Mouse (Mus musculus): ENCODE results near the gene Lbx2. TPM values are rescaled to one million over a fixed set of nuclear protein-coding genes. Genes with fewer than 3 reads are reported as not detected.

Gene Lbx2
- polyA plus RNA-seq, 1 experiment from 2014 or later, result not detected

GRCm38 (mm10) chr6:83127419-83127818 is 41.3 kb downstream of the Lbx2 start:
- WGBS, result 95% methylated on average over 5 of the region's 5 CpGs
- Histone ChIP-seq H3K9me3 (replicated peaks; ENCODE audit: control insufficient read depth, low read length) (no peaks in the 10 kb centered on the region), H3K4me2 (ENCODE audit: low read length) (no peak overlapping the region), H3K27me3 (replicated peaks; ENCODE audit: control insufficient read depth, insufficient read depth, low read length) (no peaks in the 10 kb centered on the region), H3K4me1 (ENCODE audit: control insufficient read depth, insufficient read depth, low read length) (peaks cover 15% of the 10 kb centered on the region), H3K4me3 (ENCODE audit: low read depth, low read length) (no peak overlapping the region), H3K27ac (ENCODE audit: low read depth, low read length) (no peak overlapping the region), H3K36me3 (ENCODE audit: control insufficient read depth, insufficient read depth, low read length) (peaks cover 6% of the 10 kb centered on the region; the same call in 1 of the 2 replicates), H3K9ac (ENCODE audit: low read length) (no peak overlapping the region)
- no peak for DNase-seq (ENCODE audit: low spot score)
- no peak for ATAC-seq

- Histone ChIP-seq H3K9me3 (replicated peaks; ENCODE audit: control insufficient read depth, low read length) (no peaks in the 10 kb centered on the region), H3K27me3 (replicated peaks; ENCODE audit: control insufficient read depth, insufficient read depth, low read length) (peaks cover 1% of the 10 kb centered on the region; the same call in 1 of the 2 replicates), H3K9ac (ENCODE audit: low read length) (no peak overlapping the region), H3K4me1 (ENCODE audit: control insufficient read depth, insufficient read depth, low read length) (peaks cover under 1% of the 10 kb centered on the region; the same call in 1 of the 2 replicates), H3K4me2 (ENCODE audit: low read length) (no peak overlapping the region), H3K36me3 (ENCODE audit: control insufficient read depth, insufficient read depth, low read length) (no peaks in the 10 kb centered on the region), H3K4me3 (ENCODE audit: low read depth, low read length) (no peak overlapping the region), H3K27ac (ENCODE audit: low read depth, low read length) (no peak overlapping the region)
- ATAC-seq (no peak), DNase-seq (ENCODE audit: low spot score) (no peak)
- WGBS, result 82% methylated on average over 6 of the region's 6 CpGs
Measured at GRCm38 (mm10) chr6:83131469-83132034, 45.4 kb downstream of the Lbx2 start.

- peaks cover 7% of the 10 kb centered on the region; the same call in 1 of the 2 replicates for H3K27me3 ChIP-seq (replicated peaks; ENCODE audit: control insufficient read depth, insufficient read depth, low read length)
- H3K4me1 ChIP-seq (ENCODE audit: control insufficient read depth, insufficient read depth, low read length), result peaks cover 8% of the 10 kb centered on the region
- H3K27ac ChIP-seq (ENCODE audit: low read depth, low read length), result no peak overlapping the region
- H3K4me3 ChIP-seq (ENCODE audit: low read depth, low read length), result no peak overlapping the region
- ATAC-seq (no peak), DNase-seq (ENCODE audit: low spot score) (no peak)
- no peaks in the 10 kb centered on the region for H3K9me3 ChIP-seq (replicated peaks; ENCODE audit: control insufficient read depth, low read length)
- H3K4me2 ChIP-seq (ENCODE audit: low read length), result no peak overlapping the region
- H3K36me3 ChIP-seq (ENCODE audit: control insufficient read depth, insufficient read depth, low read length), result no peaks in the 10 kb centered on the region
- no peak overlapping the region for H3K9ac ChIP-seq (ENCODE audit: low read length)
- WGBS, result 81% methylated on average over 9 of the region's 9 CpGs
Measured at GRCm38 (mm10) chr6:83132176-83132919, 46.2 kb downstream of the Lbx2 start.

- Histone ChIP-seq H3K4me1 (ENCODE audit: control insufficient read depth, insufficient read depth, low read length) (peaks cover 12% of the 10 kb centered on the region), H3K9ac (ENCODE audit: low read length) (no peak overlapping the region), H3K27me3 (replicated peaks; ENCODE audit: control insufficient read depth, insufficient read depth, low read length) (peaks cover 7% of the 10 kb centered on the region; the same call in 1 of the 2 replicates), H3K4me2 (ENCODE audit: low read length) (no peak overlapping the region), H3K27ac (ENCODE audit: low read depth, low read length) (no peak overlapping the region), H3K9me3 (replicated peaks; ENCODE audit: control insufficient read depth, low read length) (no peaks in the 10 kb centered on the region), H3K36me3 (ENCODE audit: control insufficient read depth, insufficient read depth, low read length) (no peaks in the 10 kb centered on the region), H3K4me3 (ENCODE audit: low read depth, low read length) (no peak overlapping the region)
- ATAC-seq (no peak), DNase-seq (ENCODE audit: low spot score) (no peak)
- 70% methylated on average over 3 of the region's 3 CpGs for WGBS
Measured at GRCm38 (mm10) chr6:83134226-83134625, 48.1 kb downstream of the Lbx2 start.

- Histone ChIP-seq H3K4me2 (ENCODE audit: low read length) (peak within 1 kb of the TSS; percentile 67), H3K27me3 (replicated peaks; ENCODE audit: control insufficient read depth, insufficient read depth, low read length) (peaks cover 7% of the 10 kb centered on the region; the same call in 1 of the 2 replicates), H3K9me3 (replicated peaks; ENCODE audit: control insufficient read depth, low read length) (no peaks in the 10 kb centered on the region), H3K9ac (ENCODE audit: low read length) (no peak within 1 kb of the TSS), H3K27ac (ENCODE audit: low read depth, low read length) (no peak within 1 kb of the TSS), H3K4me3 (ENCODE audit: low read depth, low read length) (no peak within 1 kb of the TSS), H3K36me3 (ENCODE audit: control insufficient read depth, insufficient read depth, low read length) (no peaks in the 10 kb centered on the region), H3K4me1 (ENCODE audit: control insufficient read depth, insufficient read depth, low read length) (peaks cover 12% of the 10 kb centered on the region)
- ATAC-seq (no peak), DNase-seq (ENCODE audit: low spot score) (no peak)
- 56% methylated on average over 7 of the region's 7 CpGs for WGBS
Measured at GRCm38 (mm10) chr6:83134951-83135513, 48.9 kb downstream of the Lbx2 start, which contains the start of gene Rtkn. TSS of gene Rtkn (plus strand) at chr6:83135463.

GRCm38 (mm10) chr6:83135571-83136161 is 49.5 kb downstream of the Lbx2 start:
- WGBS, result 7% methylated on average over 36 of the region's 37 CpGs
- no peaks in the 10 kb centered on the region for H3K9me3 ChIP-seq (replicated peaks; ENCODE audit: control insufficient read depth, low read length)

GRCm38 (mm10) chr6:83136291-83136880 is 50.2 kb downstream of the Lbx2 start:
- no peaks in the 10 kb centered on the region for H3K36me3 ChIP-seq (ENCODE audit: control insufficient read depth, insufficient read depth, low read length)
- ATAC-seq (no peak), DNase-seq (ENCODE audit: low spot score) (no peak)
- H3K27me3 ChIP-seq (replicated peaks; ENCODE audit: control insufficient read depth, insufficient read depth, low read length), result peaks cover 8% of the 10 kb centered on the region; the same call in 1 of the 2 replicates
- peak overlapping the region; percentile 67 for H3K4me2 ChIP-seq (ENCODE audit: low read length)
- peak overlapping the region; percentile 33; the same call in 1 of the 2 replicates for H3K4me3 ChIP-seq (ENCODE audit: low read depth, low read length)
- peak overlapping the region; percentile 80; the same call in 1 of the 2 replicates for H3K27ac ChIP-seq (ENCODE audit: low read depth, low read length)
- H3K9me3 ChIP-seq (replicated peaks; ENCODE audit: control insufficient read depth, low read length), result no peaks in the 10 kb centered on the region
- peaks cover 12% of the 10 kb centered on the region for H3K4me1 ChIP-seq (ENCODE audit: control insufficient read depth, insufficient read depth, low read length)
- WGBS, result 24% methylated on average over 5 of the region's 5 CpGs
- peak overlapping the region; percentile 67; the same call in 1 of the 2 replicates for H3K9ac ChIP-seq (ENCODE audit: low read length)

More at GRCm38 (mm10) chr6:83135571-83136161, 49.5 kb downstream of the Lbx2 start:
- ATAC-seq (no peak), DNase-seq (ENCODE audit: low spot score) (no peak)
- Histone ChIP-seq H3K27ac (ENCODE audit: low read depth, low read length) (no peak overlapping the region), H3K9ac (ENCODE audit: low read length) (no peak overlapping the region), H3K4me1 (ENCODE audit: control insufficient read depth, insufficient read depth, low read length) (peaks cover 12% of the 10 kb centered on the region), H3K36me3 (ENCODE audit: control insufficient read depth, insufficient read depth, low read length) (no peaks in the 10 kb centered on the region), H3K27me3 (replicated peaks; ENCODE audit: control insufficient read depth, insufficient read depth, low read length) (peaks cover 7% of the 10 kb centered on the region; the same call in 1 of the 2 replicates), H3K4me2 (ENCODE audit: low read length) (peak overlapping the region; percentile 67), H3K4me3 (ENCODE audit: low read depth, low read length) (no peak overlapping the region)

- Histone ChIP-seq H3K4me2 (ENCODE audit: low read length) (peak overlapping the region; percentile 67), H3K4me3 (ENCODE audit: low read depth, low read length) (peak overlapping the region; percentile 33), H3K4me1 (ENCODE audit: control insufficient read depth, insufficient read depth, low read length) (peaks cover 14% of the 10 kb centered on the region), H3K27ac (ENCODE audit: low read depth, low read length) (peak overlapping the region; percentile 80), H3K36me3 (ENCODE audit: control insufficient read depth, insufficient read depth, low read length) (no peaks in the 10 kb centered on the region), H3K27me3 (replicated peaks; ENCODE audit: control insufficient read depth, insufficient read depth, low read length) (peaks cover 12% of the 10 kb centered on the region; the same call in 1 of the 2 replicates), H3K9me3 (replicated peaks; ENCODE audit: control insufficient read depth, low read length) (no peaks in the 10 kb centered on the region), H3K9ac (ENCODE audit: low read length) (peak overlapping the region; percentile 67)
- DNase-seq (ENCODE audit: low spot score) (peak; percentile 47), ATAC-seq (peak; percentile 77)
- under 1% methylated on average over 22 of the region's 26 CpGs for WGBS
Measured at GRCm38 (mm10) chr6:83136881-83137575, 50.9 kb downstream of the Lbx2 start.
